Mouse (Mus musculus): Measurements from ENCODE around the gene Lrriq4. TPM values are rescaled to one million over a fixed set of nuclear protein-coding genes. Genes with fewer than 3 reads are reported as not detected.
A peak's percentile ranks its signal among the peaks of the same experiment; 100 is the strongest.
"Not testable (repeated sequence)": the region's sequence is repeated elsewhere in the genome, so short reads cannot be mapped to it uniquely, and the experiment has no call there.

Lrriq4 gene
- polyA plus RNA-seq, 1 experiment: 0.05 TPM

DNA sequence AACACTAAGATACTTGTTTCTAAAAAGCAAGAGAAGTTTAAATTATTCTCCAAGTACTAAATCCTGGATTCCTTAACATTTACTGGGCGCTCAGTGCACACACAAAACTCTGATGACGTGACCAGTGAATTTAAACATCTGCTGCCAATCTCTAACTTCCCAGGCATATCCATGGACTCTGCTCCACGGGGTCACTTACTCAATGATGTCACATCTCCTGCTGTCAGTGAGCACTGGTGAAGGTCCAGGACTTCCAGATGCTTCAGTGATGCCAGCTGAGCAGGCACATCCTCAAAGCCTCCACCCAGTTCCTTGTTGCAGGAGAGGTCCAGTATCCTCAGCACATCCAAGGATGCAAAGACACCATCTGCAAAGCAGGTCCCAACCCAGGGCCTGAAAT is 42.9 kb downstream of the Lrriq4 start:
- no peak for TF ChIP-seq POLR2A (IDR thresholded peaks at IDR 0.05; ENCODE audit: borderline replicate concordance, extremely low read depth, insufficient read depth, insufficient read length, poor library complexity, severe bottlenecking)
- no peak for DNase-seq (ENCODE audit: low read depth)

DNA sequence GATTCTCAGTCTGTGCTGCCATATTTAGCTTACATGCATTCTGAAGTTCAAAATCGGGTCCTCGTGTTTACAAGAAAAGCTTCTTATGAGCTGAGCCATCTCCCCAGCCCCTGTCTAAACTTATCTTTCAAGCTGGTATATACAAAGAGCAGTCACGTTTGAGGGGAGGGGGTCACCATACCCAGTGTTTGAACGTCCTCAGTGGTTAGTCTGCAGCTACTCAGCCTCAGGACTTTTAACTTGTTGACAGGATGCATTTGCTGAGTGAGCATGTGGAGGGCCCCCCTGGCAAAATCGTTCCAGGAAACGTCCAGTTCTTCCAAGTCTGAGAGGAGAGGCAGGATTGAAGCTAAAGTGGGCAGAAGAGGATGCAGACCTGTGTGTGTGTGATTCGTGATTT is 46.7 kb downstream of the Lrriq4 start:
- DNase-seq (ENCODE audit: low read depth): no peak
- TF ChIP-seq POLR2A (IDR thresholded peaks at IDR 0.05; ENCODE audit: borderline replicate concordance, extremely low read depth, insufficient read depth, insufficient read length, poor library complexity, severe bottlenecking): no peak
- TF ChIP-seq CTCF (IDR thresholded peaks at IDR 0.05; ENCODE audit: borderline replicate concordance, extremely low read depth, insufficient read depth, insufficient read length): no peak

DNA sequence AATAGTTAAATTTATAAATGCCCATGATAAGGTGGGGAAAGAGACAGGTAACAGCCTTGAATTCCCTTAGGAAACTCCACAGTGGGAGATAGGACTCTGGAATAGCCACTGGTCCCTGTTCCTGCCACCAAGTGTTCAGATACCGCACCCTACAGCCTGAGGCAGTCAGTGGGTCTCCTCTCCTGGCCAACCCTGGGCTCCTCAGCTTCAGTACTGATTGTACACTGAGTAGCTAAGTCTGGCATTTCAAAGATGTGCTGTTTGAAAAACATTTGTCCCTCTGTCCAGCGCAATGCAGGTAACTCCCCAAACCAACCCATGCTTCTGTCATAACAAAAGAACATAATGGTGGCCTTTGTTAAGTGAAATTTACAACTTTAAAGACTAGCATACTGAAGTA is 51.4 kb downstream of the Lrriq4 start:
- TF ChIP-seq CTCF (IDR thresholded peaks at IDR 0.05; ENCODE audit: borderline replicate concordance, extremely low read depth, insufficient read depth, insufficient read length) (no peak), POLR2A (IDR thresholded peaks at IDR 0.05; ENCODE audit: borderline replicate concordance, extremely low read depth, insufficient read depth, insufficient read length, poor library complexity, severe bottlenecking) (no peak)
- no peak for DNase-seq (ENCODE audit: low read depth)

DNA sequence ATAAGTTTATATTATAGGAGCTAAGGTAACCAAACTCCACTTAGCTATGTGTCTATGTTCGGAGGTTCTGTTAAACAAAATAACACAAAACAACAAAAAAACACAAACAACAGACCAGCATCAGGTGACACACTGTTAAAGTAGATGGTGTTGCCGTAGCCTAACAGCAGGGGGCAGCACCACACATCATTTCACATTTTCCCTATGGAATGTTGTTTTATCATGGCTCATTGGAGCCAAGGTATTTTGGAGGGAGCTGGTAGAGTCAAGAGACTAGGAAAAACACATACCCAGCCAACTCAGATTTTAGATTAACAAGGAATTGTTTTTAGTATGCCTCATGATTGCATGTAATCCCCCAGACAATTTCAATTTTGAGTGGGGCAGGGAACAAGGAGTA is 52.0 kb downstream of the Lrriq4 start:
- TF ChIP-seq POLR2A (IDR thresholded peaks at IDR 0.05; ENCODE audit: borderline replicate concordance, extremely low read depth, insufficient read depth, insufficient read length, poor library complexity, severe bottlenecking): no peak
- peak; percentile 77; the same call in 1 of the 2 replicates for TF ChIP-seq CTCF (IDR thresholded peaks at IDR 0.05; ENCODE audit: borderline replicate concordance, extremely low read depth, insufficient read depth, insufficient read length)

GRCm38 (mm10) chr3:30697891-30698290 is 53.6 kb downstream of the Lrriq4 start:
- no peak for DNase-seq (ENCODE audit: low read depth)
- TF ChIP-seq POLR2A (IDR thresholded peaks at IDR 0.05; ENCODE audit: borderline replicate concordance, extremely low read depth, insufficient read depth, insufficient read length, poor library complexity, severe bottlenecking): no peak
- no peak for TF ChIP-seq CTCF (IDR thresholded peaks at IDR 0.05; ENCODE audit: borderline replicate concordance, extremely low read depth, insufficient read depth, insufficient read length)

More for the DNA sequence above, 52.0 kb downstream of the Lrriq4 start:
- peak; percentile 71 for DNase-seq (ENCODE audit: low read depth)

DNA sequence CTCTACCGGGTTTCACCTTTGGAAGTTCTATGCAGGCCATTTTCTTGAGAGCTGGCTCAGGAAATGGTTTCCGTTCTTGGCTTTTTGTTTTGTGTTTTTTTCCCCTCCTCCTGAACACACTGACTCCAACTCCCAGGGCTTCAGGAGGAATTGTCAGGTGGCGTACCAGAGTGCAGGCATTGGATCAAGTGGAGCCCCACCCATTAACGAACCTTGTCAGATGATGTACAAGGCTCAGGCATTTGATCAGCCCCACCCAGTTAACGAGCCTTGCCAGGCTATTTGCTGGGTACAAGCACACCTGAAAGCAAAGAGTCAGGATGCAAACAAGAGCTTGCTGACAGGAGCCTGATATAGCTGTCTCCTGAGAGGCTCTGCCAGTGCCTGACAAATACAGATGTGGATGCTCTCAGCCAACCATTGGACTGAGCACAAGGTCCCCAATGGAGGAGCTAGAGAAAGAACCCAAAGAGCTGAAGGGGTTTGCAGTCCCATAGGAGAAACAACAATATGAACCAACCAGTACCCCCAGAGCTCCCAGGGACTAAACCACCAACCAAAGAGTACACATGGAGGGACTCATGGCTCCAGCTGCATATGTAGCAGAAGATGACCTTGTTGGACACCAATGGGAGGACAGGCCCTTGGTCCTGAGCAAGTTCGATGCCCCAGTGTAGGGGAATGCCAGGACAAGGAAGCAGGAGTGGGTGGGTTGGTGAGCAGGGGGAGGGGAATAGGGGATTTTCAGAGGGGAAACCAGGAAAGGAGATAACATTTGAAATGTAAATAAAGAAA is 55.6 kb downstream of the Lrriq4 start, which contains the start of gene Lrrc31:
TSS of gene Lrrc31 (minus strand) at position 133 of the 795 bp plus-strand sequence.
- not testable (repeated sequence) for DNase-seq (ENCODE audit: low read depth)

DNA sequence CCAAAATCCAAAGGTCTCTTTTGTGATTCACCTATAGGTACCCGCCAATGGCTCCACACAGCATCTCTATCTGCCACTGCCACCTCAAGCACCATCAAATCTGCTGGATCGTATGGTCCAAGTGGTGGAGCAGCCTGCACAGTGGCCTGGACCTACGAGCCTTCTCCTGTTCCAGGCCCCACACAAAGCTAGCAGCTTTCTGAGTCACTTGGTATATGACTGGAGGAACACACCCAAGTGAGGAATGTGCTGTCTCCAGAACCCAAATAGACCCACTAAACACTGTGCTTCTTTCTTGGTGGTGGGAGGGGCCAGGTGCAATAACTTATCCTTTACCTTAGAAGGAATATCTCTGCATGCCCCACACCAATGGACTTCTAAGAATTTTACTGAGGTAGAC is 61.7 kb downstream of the Lrriq4 start:
- TF ChIP-seq POLR2A (IDR thresholded peaks at IDR 0.05; ENCODE audit: borderline replicate concordance, extremely low read depth, insufficient read depth, insufficient read length, poor library complexity, severe bottlenecking) (no peak), CTCF (IDR thresholded peaks at IDR 0.05; ENCODE audit: borderline replicate concordance, extremely low read depth, insufficient read depth, insufficient read length) (no peak)
- DNase-seq (ENCODE audit: low read depth): no peak

DNA sequence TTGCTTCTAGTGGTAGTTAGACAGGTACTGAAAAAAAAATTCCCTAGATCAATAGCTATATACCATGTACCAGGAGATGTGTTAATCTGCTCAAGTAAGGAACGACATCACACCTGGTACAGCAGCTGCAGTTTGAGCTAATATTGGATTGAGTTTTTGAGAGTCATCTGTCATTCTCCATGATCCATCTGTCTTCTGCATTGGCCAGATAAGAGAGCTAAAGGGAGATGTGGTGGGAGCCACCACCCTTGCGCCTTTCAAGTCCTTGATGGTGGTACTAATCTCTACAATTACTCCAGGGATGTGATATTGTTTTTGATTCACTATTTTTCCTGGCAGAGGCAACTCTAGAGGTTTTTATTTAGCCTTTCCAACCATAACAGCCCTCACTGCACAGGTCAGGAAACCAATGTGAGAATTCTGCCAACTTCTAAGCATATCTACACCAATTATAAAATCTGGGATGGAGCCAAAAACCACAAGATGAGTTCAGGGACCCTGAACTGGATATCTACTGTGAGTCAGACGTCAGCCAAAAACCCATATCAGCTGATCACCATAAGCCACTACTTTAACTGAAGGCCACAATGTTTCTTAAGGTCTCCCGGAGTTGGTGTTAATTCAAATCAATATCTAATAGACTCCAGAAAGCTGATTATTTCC is 62.4 kb downstream of the Lrriq4 start:
- TF ChIP-seq CTCF (IDR thresholded peaks at IDR 0.05; ENCODE audit: borderline replicate concordance, extremely low read depth, insufficient read depth, insufficient read length): no peak
- TF ChIP-seq POLR2A (IDR thresholded peaks at IDR 0.05; ENCODE audit: borderline replicate concordance, extremely low read depth, insufficient read depth, insufficient read length, poor library complexity, severe bottlenecking): no peak

DNA sequence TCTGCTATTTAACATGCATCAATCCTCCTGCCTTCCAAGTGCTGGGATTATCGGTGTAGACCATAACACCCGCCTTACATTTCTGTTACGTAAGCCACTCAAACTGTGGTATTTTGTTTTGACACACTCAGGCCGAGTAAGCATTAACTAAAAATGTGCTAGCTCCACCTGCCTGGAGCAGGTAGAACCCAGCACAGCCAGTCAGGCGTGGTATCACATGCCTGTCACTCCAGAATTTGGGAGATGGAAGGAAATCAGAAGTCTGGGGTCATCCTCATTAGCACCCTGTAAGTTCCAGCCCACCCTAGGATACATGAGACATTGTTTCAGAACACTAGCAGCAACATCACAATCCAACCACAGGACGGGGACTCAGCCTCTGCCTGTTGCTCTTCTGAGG is 65.9 kb downstream of the Lrriq4 start:
- no peak for TF ChIP-seq POLR2A (IDR thresholded peaks at IDR 0.05; ENCODE audit: borderline replicate concordance, extremely low read depth, insufficient read depth, insufficient read length, poor library complexity, severe bottlenecking)
- no peak for TF ChIP-seq CTCF (IDR thresholded peaks at IDR 0.05; ENCODE audit: borderline replicate concordance, extremely low read depth, insufficient read depth, insufficient read length)
- DNase-seq (ENCODE audit: low read depth): no peak

More for the DNA sequence above, 62.4 kb downstream of the Lrriq4 start:
- no peak for DNase-seq (ENCODE audit: low read depth)

- no peak for DNase-seq (ENCODE audit: low read depth)
- no peak for TF ChIP-seq POLR2A (IDR thresholded peaks at IDR 0.05; ENCODE audit: borderline replicate concordance, extremely low read depth, insufficient read depth, insufficient read length, poor library complexity, severe bottlenecking)
- no peak for TF ChIP-seq CTCF (IDR thresholded peaks at IDR 0.05; ENCODE audit: borderline replicate concordance, extremely low read depth, insufficient read depth, insufficient read length)
Measured at GRCm38 (mm10) chr3:30713334-30713733, 69.0 kb downstream of the Lrriq4 start.

DNA sequence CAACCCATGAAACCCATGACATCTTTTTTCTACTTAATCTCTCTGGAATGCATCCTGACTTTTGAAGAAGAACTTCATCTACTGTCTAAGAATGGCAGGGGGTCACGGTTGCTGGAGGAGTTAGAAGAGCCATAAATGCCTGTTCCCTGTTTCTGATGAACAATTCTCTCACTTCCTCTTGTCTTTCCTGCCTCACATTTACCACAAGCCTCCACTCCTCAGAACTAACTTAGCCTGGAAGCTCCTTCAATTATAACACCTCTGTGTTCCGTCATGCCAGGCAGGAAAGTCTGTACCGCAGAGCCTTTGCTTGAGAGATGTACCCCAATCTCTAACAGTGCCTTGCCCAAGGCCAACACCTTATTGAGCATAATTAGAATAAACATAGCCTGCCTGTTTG is 74.3 kb downstream of the Lrriq4 start:
- DNase-seq (ENCODE audit: low read depth): no peak
- no peak for TF ChIP-seq POLR2A (IDR thresholded peaks at IDR 0.05; ENCODE audit: borderline replicate concordance, extremely low read depth, insufficient read depth, insufficient read length, poor library complexity, severe bottlenecking)
- TF ChIP-seq CTCF (IDR thresholded peaks at IDR 0.05; ENCODE audit: borderline replicate concordance, extremely low read depth, insufficient read depth, insufficient read length): no peak

Other genes with a start within 250 kb of the Lrriq4 start
- gene Mecom, start 96.5 kb upstream of the Lrriq4 start, polyA plus RNA-seq (2012; rRNA removed): 3.7 and 7.3 TPM in 2 replicates
- 0.11 and 0.13 TPM in 2 replicates for gene Actrt3, start 44.6 kb upstream of the Lrriq4 start, polyA plus RNA-seq (2012; rRNA removed)
- 16.0 and 20.6 TPM in 2 replicates for gene Mynn, start 42.4 kb upstream of the Lrriq4 start, polyA plus RNA-seq (2012; rRNA removed)
- gene Lrrc34, start 3.4 kb downstream of the Lrriq4 start, polyA plus RNA-seq (2012; rRNA removed): 0.35 and 0.63 TPM in 2 replicates
- not detected in 2 replicates for gene Lrrc31, start 55.3 kb downstream of the Lrriq4 start, polyA plus RNA-seq (2012; rRNA removed)
- 0.04 and 0.08 TPM in 2 replicates for gene Samd7, start 101.8 kb downstream of the Lrriq4 start, polyA plus RNA-seq (2012; rRNA removed)
- 44.1 and 51.0 TPM in 2 replicates for gene Sec62, start 148.4 kb downstream of the Lrriq4 start, polyA plus RNA-seq (2012; rRNA removed)
- gene Gpr160, start 211.4 kb downstream of the Lrriq4 start, polyA plus RNA-seq (2012; rRNA removed): 0.72 and 0.75 TPM in 2 replicates

Data from brain, embryonic 14.5 days (tissue).